Mouse (Mus musculus): ENCODE data around the gene Alg2. TPM values are rescaled to one million over a fixed set of nuclear protein-coding genes. Genes with fewer than 3 reads are reported as not detected.
A peak's percentile ranks its signal among the peaks of the same experiment; 100 is the strongest.

Gene Alg2
- polyA plus RNA-seq, 1 experiment from 2014 or later = 133 TPM

- 1% methylated on average over 33 of the region's 33 CpGs for whole genome bisulfite sequencing
- peak overlapping the region; percentile 51 for H3K4me3 ChIP-seq (ENCODE audit: low read depth, low read length)
- H3K27ac ChIP-seq (ENCODE audit: low read depth, low read length) = peak overlapping the region; percentile 8; the same call in 1 of the 2 replicates
- no peaks in the 10 kb centered on the region for H3K27me3 ChIP-seq (ENCODE audit: control insufficient read depth, insufficient read depth, low read length)
- no peaks in the 10 kb centered on the region for H3K9me3 ChIP-seq (ENCODE audit: control insufficient read depth, low read length)
- peak; percentile 84 for ATAC-seq (ENCODE audit: low FRiP score)
- no peaks in the 10 kb centered on the region for H3K36me3 ChIP-seq (ENCODE audit: control insufficient read depth, insufficient read depth, low read length)
- peak; percentile 99 for DNase-seq (ENCODE audit: low spot score, missing footprints)
- peak overlapping the region; percentile 82 for H3K9ac ChIP-seq (ENCODE audit: low read length)
- peaks cover 8% of the 10 kb centered on the region for H3K4me1 ChIP-seq (ENCODE audit: control insufficient read depth, insufficient read depth, low read length)
- H3K4me2 ChIP-seq = peak overlapping the region; percentile 95
These were observed 36.5 kb downstream of the Alg2 start for GRCm38 (mm10) chr4:47437365-47438340.

- peaks cover 8% of the 10 kb centered on the region for H3K4me1 ChIP-seq (ENCODE audit: control insufficient read depth, insufficient read depth, low read length)
- H3K4me3 ChIP-seq (ENCODE audit: low read depth, low read length) = no peak overlapping the region
- no peak overlapping the region for H3K4me2 ChIP-seq
- H3K9ac ChIP-seq (ENCODE audit: low read length) = no peak overlapping the region
- peak; percentile 76 for DNase-seq (ENCODE audit: low spot score, missing footprints)
- WGBS = 80% methylated on average over 28 of the region's 28 CpGs
- no peaks in the 10 kb centered on the region for H3K9me3 ChIP-seq (ENCODE audit: control insufficient read depth, low read length)
- no peaks in the 10 kb centered on the region for H3K36me3 ChIP-seq (ENCODE audit: control insufficient read depth, insufficient read depth, low read length)
- H3K27ac ChIP-seq (ENCODE audit: low read depth, low read length) = no peak overlapping the region
- ATAC-seq (ENCODE audit: low FRiP score) = no peak
- H3K27me3 ChIP-seq (ENCODE audit: control insufficient read depth, insufficient read depth, low read length) = no peaks in the 10 kb centered on the region
These were observed 38.4 kb downstream of the Alg2 start for GRCm38 (mm10) chr4:47435566-47436360.

DNA sequence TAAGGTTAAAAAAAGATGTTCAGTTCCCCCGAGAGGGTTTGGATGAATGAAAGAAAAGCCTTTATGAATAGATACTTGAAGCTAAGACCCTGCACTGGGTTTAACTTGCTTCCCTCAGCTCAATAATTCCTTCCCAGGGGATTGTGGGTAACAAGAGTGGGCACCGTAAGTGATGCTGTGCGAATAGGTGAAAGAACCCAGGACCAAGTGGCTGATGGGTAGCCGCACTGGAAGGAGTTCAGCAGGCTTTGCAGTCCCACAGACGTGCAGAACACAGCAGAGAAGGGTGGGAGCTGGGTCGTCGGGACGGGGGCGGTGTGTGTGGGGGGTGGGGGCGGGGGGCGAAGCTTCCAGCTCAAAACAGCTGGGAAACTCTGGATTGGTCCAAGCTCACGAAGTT, 39.0 kb downstream of the Alg2 start:
- H3K36me3 ChIP-seq (ENCODE audit: control insufficient read depth, insufficient read depth, low read length) = no peaks in the 10 kb centered on the region
- ATAC-seq (ENCODE audit: low FRiP score) (no peak), DNase-seq (ENCODE audit: low spot score, missing footprints) (peak; percentile 60)
- H3K4me3 ChIP-seq (ENCODE audit: low read depth, low read length) = no peak overlapping the region
- peaks cover 8% of the 10 kb centered on the region for H3K4me1 ChIP-seq (ENCODE audit: control insufficient read depth, insufficient read depth, low read length)
- H3K9me3 ChIP-seq (ENCODE audit: control insufficient read depth, low read length) = no peaks in the 10 kb centered on the region
- H3K27me3 ChIP-seq (ENCODE audit: control insufficient read depth, insufficient read depth, low read length) = no peaks in the 10 kb centered on the region
- no peak overlapping the region for H3K4me2 ChIP-seq
- WGBS = 70% methylated on average over 12 of the region's 12 CpGs
- H3K27ac ChIP-seq (ENCODE audit: low read depth, low read length) = no peak overlapping the region
- H3K9ac ChIP-seq (ENCODE audit: low read length) = no peak overlapping the region

GRCm38 (mm10) chr4:47432766-47433165, 41.4 kb downstream of the Alg2 start:
- Histone ChIP-seq H3K4me2 (no peak overlapping the region), H3K27ac (ENCODE audit: low read depth, low read length) (no peak overlapping the region), H3K4me3 (ENCODE audit: low read depth, low read length) (no peak overlapping the region), H3K36me3 (ENCODE audit: control insufficient read depth, insufficient read depth, low read length) (no peaks in the 10 kb centered on the region), H3K9me3 (ENCODE audit: control insufficient read depth, low read length) (no peaks in the 10 kb centered on the region), H3K27me3 (ENCODE audit: control insufficient read depth, insufficient read depth, low read length) (no peaks in the 10 kb centered on the region), H3K9ac (ENCODE audit: low read length) (no peak overlapping the region), H3K4me1 (ENCODE audit: control insufficient read depth, insufficient read depth, low read length) (peaks cover 5% of the 10 kb centered on the region)
- no peak for DNase-seq (ENCODE audit: low spot score, missing footprints)
- no peak for ATAC-seq (ENCODE audit: low FRiP score)
- WGBS = 82% methylated on average over 7 of the region's 7 CpGs

DNA sequence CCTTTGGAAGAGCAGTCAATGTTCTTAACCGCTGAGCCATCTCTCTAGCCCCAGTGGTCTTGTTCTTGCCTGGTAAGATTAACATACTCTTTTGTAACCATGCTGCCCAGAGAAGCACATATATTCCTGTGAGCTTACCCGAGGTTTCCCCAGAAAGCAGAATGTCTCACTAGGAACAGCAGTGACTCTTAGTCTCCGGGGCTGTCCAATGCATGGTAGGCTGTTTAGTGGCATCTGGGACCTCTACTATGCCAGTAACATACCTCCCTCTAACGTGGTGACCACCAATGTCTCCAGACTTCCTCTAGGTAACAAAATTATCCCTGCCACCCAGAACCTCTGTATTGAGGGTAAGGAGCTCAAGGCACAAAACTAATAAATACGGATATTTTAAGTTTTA, 43.1 kb downstream of the Alg2 start:
- Histone ChIP-seq H3K27ac (ENCODE audit: low read depth, low read length) (no peak overlapping the region), H3K27me3 (ENCODE audit: control insufficient read depth, insufficient read depth, low read length) (no peaks in the 10 kb centered on the region), H3K36me3 (ENCODE audit: control insufficient read depth, insufficient read depth, low read length) (no peaks in the 10 kb centered on the region), H3K4me1 (ENCODE audit: control insufficient read depth, insufficient read depth, low read length) (peaks cover 3% of the 10 kb centered on the region; the same call in 1 of the 2 replicates), H3K9me3 (ENCODE audit: control insufficient read depth, low read length) (no peaks in the 10 kb centered on the region), H3K9ac (ENCODE audit: low read length) (no peak overlapping the region), H3K4me3 (ENCODE audit: low read depth, low read length) (no peak overlapping the region), H3K4me2 (no peak overlapping the region)
- DNase-seq (ENCODE audit: low spot score, missing footprints) = peak; percentile 54
- 82% methylated on average over 5 of the region's 5 CpGs for WGBS
- ATAC-seq (ENCODE audit: low FRiP score) = no peak

- H3K9ac ChIP-seq (ENCODE audit: low read length) = no peak overlapping the region
- H3K4me3 ChIP-seq (ENCODE audit: low read depth, low read length) = no peak overlapping the region
- H3K4me1 ChIP-seq (ENCODE audit: control insufficient read depth, insufficient read depth, low read length) = peaks cover 3% of the 10 kb centered on the region; the same call in 1 of the 2 replicates
- peak; percentile 47 for DNase-seq (ENCODE audit: low spot score, missing footprints)
- no peak overlapping the region for H3K4me2 ChIP-seq
- no peak for ATAC-seq (ENCODE audit: low FRiP score)
- H3K36me3 ChIP-seq (ENCODE audit: control insufficient read depth, insufficient read depth, low read length) = no peaks in the 10 kb centered on the region
- no peaks in the 10 kb centered on the region for H3K27me3 ChIP-seq (ENCODE audit: control insufficient read depth, insufficient read depth, low read length)
- no peak overlapping the region for H3K27ac ChIP-seq (ENCODE audit: low read depth, low read length)
- no peaks in the 10 kb centered on the region for H3K9me3 ChIP-seq (ENCODE audit: control insufficient read depth, low read length)
- WGBS = 83% methylated on average over 6 of the region's 6 CpGs
These were observed 43.6 kb downstream of the Alg2 start for GRCm38 (mm10) chr4:47430557-47430956.

DNA sequence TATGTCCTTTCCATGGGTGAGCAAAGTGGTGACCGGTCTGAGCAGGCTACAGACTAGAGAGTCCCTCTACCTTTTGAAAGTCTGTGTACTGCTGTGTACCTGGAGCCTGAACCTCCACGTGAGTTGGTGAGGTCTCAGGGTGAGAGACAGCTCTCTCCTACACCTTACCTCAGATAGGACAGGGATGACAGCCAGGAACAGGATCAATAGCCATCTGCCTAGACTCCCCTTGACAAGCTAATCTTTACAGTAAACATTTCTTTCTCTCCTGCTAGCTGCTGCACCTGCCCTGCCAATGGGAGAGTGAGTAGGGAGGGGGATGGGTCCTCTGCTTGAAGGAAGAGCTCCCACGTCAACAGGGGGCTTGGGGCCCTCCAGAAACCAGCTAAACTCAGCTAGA, 46.5 kb downstream of the Alg2 start:
- no peak overlapping the region for H3K4me2 ChIP-seq
- no peaks in the 10 kb centered on the region for H3K4me1 ChIP-seq (ENCODE audit: control insufficient read depth, insufficient read depth, low read length)
- no peak overlapping the region for H3K27ac ChIP-seq (ENCODE audit: low read depth, low read length)
- WGBS = 60% methylated on average over 3 of the region's 3 CpGs
- ATAC-seq (ENCODE audit: low FRiP score) (no peak), DNase-seq (ENCODE audit: low spot score, missing footprints) (peak; percentile 74)
- no peaks in the 10 kb centered on the region for H3K27me3 ChIP-seq (ENCODE audit: control insufficient read depth, insufficient read depth, low read length)
- H3K36me3 ChIP-seq (ENCODE audit: control insufficient read depth, insufficient read depth, low read length) = no peaks in the 10 kb centered on the region
- no peaks in the 10 kb centered on the region for H3K9me3 ChIP-seq (ENCODE audit: control insufficient read depth, low read length)
- no peak overlapping the region for H3K9ac ChIP-seq (ENCODE audit: low read length)
- no peak overlapping the region for H3K4me3 ChIP-seq (ENCODE audit: low read depth, low read length)

- ATAC-seq (ENCODE audit: low FRiP score) = no peak
These were observed 48.8 kb downstream of the Alg2 start for GRCm38 (mm10) chr4:47425247-47425830.

More at GRCm38 (mm10) chr4:47425247-47425830, 48.8 kb downstream of the Alg2 start:
- no peak overlapping the region for H3K4me3 ChIP-seq (ENCODE audit: low read depth, low read length)
- H3K36me3 ChIP-seq (ENCODE audit: control insufficient read depth, insufficient read depth, low read length) = no peaks in the 10 kb centered on the region
- DNase-seq (ENCODE audit: low spot score, missing footprints) = no peak
- WGBS = 95% methylated on average over 16 of the region's 16 CpGs
- no peaks in the 10 kb centered on the region for H3K27me3 ChIP-seq (ENCODE audit: control insufficient read depth, insufficient read depth, low read length)
- H3K9ac ChIP-seq (ENCODE audit: low read length) = no peak overlapping the region
- no peak overlapping the region for H3K4me2 ChIP-seq
- H3K4me1 ChIP-seq (ENCODE audit: control insufficient read depth, insufficient read depth, low read length) = no peaks in the 10 kb centered on the region
- no peaks in the 10 kb centered on the region for H3K9me3 ChIP-seq (ENCODE audit: control insufficient read depth, low read length)
- H3K27ac ChIP-seq (ENCODE audit: low read depth, low read length) = no peak overlapping the region

All from midbrain, embryonic 11.5 days (tissue).